Mouse (Mus musculus) cortical plate, adult 2 months (tissue): ENCODE measurements at regions not wholly inside any gene's neighbourhood (a gene's known extent, or its start where the extent isn't known, plus 50 kb on each side); places are given as distances from the start of the nearest gene placed in this dataset.

Experiments
- CTCF ChIP-seq: fragments of 200-500 bp; IDR thresholded peaks from 2 replicates; pipeline ENCODE4 v1.5.1; 2011; ENCODE audit warnings: mild to moderate bottlenecking, control low read depth, low read length; ENCODE audit not compliant: insufficient read depth; ENCODE audit errors: extremely low read depth
- POLR2A ChIP-seq: fragments of 200-500 bp; IDR thresholded peaks from 2 replicates; pipeline ENCODE4 v1.6.1; 2011; ENCODE audit warnings: mild to moderate bottlenecking, low read length, control low read depth; ENCODE audit not compliant: insufficient read depth; ENCODE audit errors: extremely low read depth

DNA sequence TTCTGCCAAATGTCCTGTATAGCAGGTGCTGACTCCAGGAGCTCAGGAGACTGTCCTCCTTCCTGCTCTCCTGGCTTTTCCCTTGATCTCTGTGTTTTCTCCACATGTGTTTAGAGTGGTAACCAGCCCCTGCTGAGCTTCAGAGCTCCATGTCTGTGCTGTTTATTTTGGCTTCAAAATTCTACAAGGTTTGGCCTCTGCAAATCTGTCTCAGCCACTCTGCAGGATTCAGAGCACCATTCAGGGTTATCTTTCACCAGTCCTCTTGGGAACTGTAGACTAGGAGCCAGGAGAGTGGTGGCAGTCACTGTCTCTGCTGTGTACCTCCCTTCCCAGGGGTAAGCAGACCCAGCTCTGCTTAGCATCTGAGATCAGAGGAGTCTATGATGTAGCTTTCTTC, 102.7 kb upstream of the Ferd3l start:
- TF ChIP-seq CTCF, result no peak
- no peak for TF ChIP-seq POLR2A
